Mouse (Mus musculus) cerebellum, adult 2 months (tissue): ENCODE data around the gene Slc13a2. TPM values are rescaled to one million over a fixed set of nuclear protein-coding genes. Genes with fewer than 3 reads are reported as not detected.
A peak's percentile ranks its signal among the peaks of the same experiment; 100 is the strongest.

Experiments used
- DNase-seq, 2 experiments: peaks; one replicate each; pipeline ENCODE4 v3.0.0; 2021
- H3K27ac ChIP-seq: fragments of 200-500 bp; 2 replicates; pipeline ENCODE4 v1.5.1; 2012; ENCODE audit warnings: low read length, control low read depth, inconsistent platforms; ENCODE audit not compliant: insufficient read depth
- H3K27me3 ChIP-seq: fragments of 200-500 bp; 2 replicates; pipeline ENCODE4 v1.6.1; 2012; ENCODE audit warnings: inconsistent platforms, mild to moderate bottlenecking, low read length, moderate library complexity; ENCODE audit not compliant: control insufficient read depth, insufficient read depth
- H3K4me1 ChIP-seq: fragments of 200-500 bp; 2 replicates; pipeline ENCODE4 v1.6.1; 2011; ENCODE audit warnings: low read length; ENCODE audit not compliant: control insufficient read depth, insufficient read depth
- H3K4me3 ChIP-seq: fragments of 200-500 bp; replicated peaks from 2 replicates; pipeline ENCODE3; 2011; ENCODE audit warnings: mild to moderate bottlenecking, low read depth, low read length, control low read depth; ENCODE audit not compliant: insufficient read depth
- CTCF ChIP-seq: fragments of 200-500 bp; IDR thresholded peaks from 2 replicates; pipeline ENCODE4 v1.5.1; 2011; ENCODE audit warnings: low read depth, mild to moderate bottlenecking, control low read depth, low read length, moderate library complexity, borderline replicate concordance; ENCODE audit not compliant: insufficient read depth
- POLR2A ChIP-seq: fragments of 200-500 bp; IDR thresholded peaks from 2 replicates; pipeline ENCODE4 v1.6.1; 2011; ENCODE audit warnings: low read length, control low read depth, borderline replicate concordance; ENCODE audit not compliant: insufficient read depth
- WGBS: fragments of 180-500 bp; shearing (Covaris S2); methylation state at CpG from one replicate; pipeline ENCODE4 v1.1.7; 2018; 5-methylcytosine and 5-hydroxymethylcytosine counted together
- polyA plus RNA-seq: library from polyadenylated mRNA; depleted of rRNA; stranded (reverse); fragments of >200 nt; gene quantifications from 2 replicates; pipeline ENCODE4 v1.2.3, GENCODE M21; 2012

Slc13a2 gene
- polyA plus RNA-seq, 1 experiment = not detected

GRCm38 (mm10) chr11:78367456-78368225 is 54.4 kb downstream of the Slc13a2 start:
- DNase-seq = no peak
- Histone ChIP-seq H3K4me1 (no peaks in the 10 kb centered on the region), H3K27me3 (no peaks in the 10 kb centered on the region), H3K27ac (no peak overlapping the region), H3K4me3 (no peak overlapping the region)
- TF ChIP-seq POLR2A (no peak), CTCF (no peak)
- 81% methylated on average over 15 of the region's 15 CpGs for WGBS

DNA sequence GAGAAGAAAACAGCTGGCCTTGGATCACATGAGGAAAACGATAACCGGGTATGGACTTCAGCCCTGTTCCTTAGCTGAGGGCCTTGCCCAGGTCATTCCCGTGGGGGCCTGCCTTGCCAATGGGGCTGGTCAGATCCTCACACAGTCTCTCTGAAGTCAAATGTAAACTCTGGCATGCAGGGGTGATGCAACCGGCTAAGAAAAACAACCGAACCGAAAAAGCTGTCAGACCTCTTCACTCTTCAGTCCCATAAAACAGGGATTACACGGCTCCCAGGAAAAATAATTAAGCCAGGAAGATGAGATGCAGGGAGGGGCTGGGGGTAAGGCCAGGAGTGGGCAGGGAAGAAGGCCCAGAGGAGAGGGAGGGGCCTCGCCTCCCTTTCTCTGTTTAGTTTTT is 57.9 kb downstream of the Slc13a2 start:
- H3K27ac ChIP-seq = no peak overlapping the region
- DNase-seq = no peak
- no peaks in the 10 kb centered on the region for H3K27me3 ChIP-seq
- no peak for TF ChIP-seq CTCF
- TF ChIP-seq POLR2A = no peak
- H3K4me3 ChIP-seq = no peak overlapping the region
- no peaks in the 10 kb centered on the region for H3K4me1 ChIP-seq
- 41% methylated on average over 8 of the region's 8 CpGs for WGBS

GRCm38 (mm10) chr11:78363309-78364007 is 58.6 kb downstream of the Slc13a2 start:
- DNase-seq = no peak
- Histone ChIP-seq H3K4me3 (no peak overlapping the region), H3K4me1 (no peaks in the 10 kb centered on the region), H3K27ac (no peak overlapping the region), H3K27me3 (no peaks in the 10 kb centered on the region)
- TF ChIP-seq POLR2A (no peak), CTCF (no peak)
- WGBS = 85% methylated on average over 13 of the region's 13 CpGs

DNA sequence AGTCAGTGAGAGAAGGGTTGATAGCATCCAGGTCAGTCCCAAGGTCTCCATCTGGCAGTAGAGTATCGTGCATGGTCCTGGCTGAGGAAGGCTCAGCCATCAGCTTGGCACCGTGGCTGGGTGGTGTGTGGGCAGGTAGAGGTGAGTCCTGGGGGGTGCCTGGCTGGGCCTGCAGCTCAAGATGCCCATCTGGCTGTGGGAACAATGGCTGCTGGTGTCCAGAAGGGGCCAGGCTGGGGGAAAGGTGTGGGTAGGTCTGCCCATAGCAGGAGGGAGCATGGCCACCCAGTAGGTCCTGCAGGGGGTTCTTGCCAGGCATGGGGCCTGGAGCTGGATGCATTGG is 61.3 kb downstream of the Slc13a2 start:
- Histone ChIP-seq H3K4me1 (peaks cover 5% of the 10 kb centered on the region; the same call in 1 of the 2 replicates), H3K27ac (no peak overlapping the region), H3K4me3 (no peak overlapping the region), H3K27me3 (no peaks in the 10 kb centered on the region)
- no peak for TF ChIP-seq POLR2A
- no peak for TF ChIP-seq CTCF
- no peak for DNase-seq
- WGBS = 35% methylated on average over 2 of the region's 2 CpGs

DNA sequence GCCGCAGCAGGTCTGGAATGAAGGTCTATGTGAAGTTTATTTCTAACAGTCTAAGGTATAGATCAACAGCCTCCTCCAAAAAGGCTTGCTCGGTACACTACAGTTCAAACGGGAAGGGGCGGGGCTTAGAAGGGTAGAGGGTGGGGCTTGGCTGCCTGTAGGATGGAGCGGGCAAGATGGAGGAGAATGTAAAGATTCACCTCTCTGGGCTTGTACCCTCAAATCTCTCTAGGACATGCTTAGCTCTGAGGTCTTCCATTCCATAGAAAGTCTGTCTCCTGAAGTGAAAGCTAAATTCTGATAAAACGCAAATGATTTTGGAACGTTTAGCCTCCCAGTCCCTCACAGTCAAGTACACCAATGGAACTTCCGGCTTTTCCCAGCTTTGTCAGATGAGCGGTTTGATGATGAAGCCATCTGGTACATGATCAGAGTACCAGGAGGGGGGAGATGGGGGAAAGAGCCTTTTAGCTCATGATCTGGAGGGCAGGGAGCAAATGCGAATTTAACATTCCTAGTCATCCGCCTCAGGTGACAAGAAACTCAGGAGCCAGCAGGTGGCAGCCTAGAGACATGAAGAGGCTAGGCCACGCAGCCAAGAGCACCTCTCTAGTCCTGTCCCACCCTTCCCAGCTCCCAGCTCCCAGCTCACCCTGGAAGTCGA is 61.8 kb downstream of the Slc13a2 start:
- H3K4me1 ChIP-seq = peaks cover 7% of the 10 kb centered on the region; the same call in 1 of the 2 replicates
- TF ChIP-seq POLR2A = no peak
- TF ChIP-seq CTCF = peak; percentile 83
- no peak overlapping the region for H3K27ac ChIP-seq
- peak overlapping the region; percentile 36 for H3K4me3 ChIP-seq
- peak; percentile 63 to 72 for DNase-seq
- no peaks in the 10 kb centered on the region for H3K27me3 ChIP-seq
- WGBS = 17% methylated on average over 13 of the region's 13 CpGs

GRCm38 (mm10) chr11:78358330-78359007 is 63.5 kb downstream of the Slc13a2 start:
- Histone ChIP-seq H3K27ac (no peak overlapping the region), H3K27me3 (no peaks in the 10 kb centered on the region), H3K4me3 (no peak overlapping the region), H3K4me1 (peaks cover 7% of the 10 kb centered on the region; the same call in 1 of the 2 replicates)
- DNase-seq = peak in 1 of 2 experiments; percentile 29
- WGBS = 20% methylated on average over 22 of the region's 22 CpGs
- TF ChIP-seq CTCF (peak; percentile 50), POLR2A (no peak)

GRCm38 (mm10) chr11:78355471-78356238 is 66.4 kb downstream of the Slc13a2 start:
- WGBS = 14% methylated on average over 4 of the region's 4 CpGs
- Histone ChIP-seq H3K4me1 (peaks cover 7% of the 10 kb centered on the region; the same call in 1 of the 2 replicates), H3K27ac (no peak overlapping the region), H3K27me3 (no peaks in the 10 kb centered on the region), H3K4me3 (no peak overlapping the region)
- peak; percentile 64 to 71 for DNase-seq
- TF ChIP-seq POLR2A (no peak), CTCF (peak; percentile 71)
